Mouse (Mus musculus): ENCODE measurements around the gene Morc2a. TPM values are rescaled to one million over a fixed set of nuclear protein-coding genes. Genes with fewer than 3 reads are reported as not detected.

Morc2a gene
- total and polyA plus RNA-seq, 2 experiments from 2014 or later: 21.9 to 39.1 TPM

GRCm38 (mm10) chr11:3661964-3662363 lies 13.0 kb downstream of the Morc2a start:
- Histone ChIP-seq H3K36me3 (ENCODE audit: insufficient read depth, low read length) (peaks cover 15% of the 10 kb centered on the region; the same call in 1 of the 2 replicates), H3K9me3 (ENCODE audit: low read length) (no peaks in the 10 kb centered on the region), H3K4me2 (ENCODE audit: low read depth, low read length, poor library complexity, severe bottlenecking) (no peak overlapping the region), H3K27me3 (ENCODE audit: insufficient read depth, low read length) (no peaks in the 10 kb centered on the region), H3K4me1 (ENCODE audit: insufficient read depth, low read length) (no peaks in the 10 kb centered on the region), H3K4me3 (ENCODE audit: low read depth, low read length) (no peak overlapping the region), H3K9ac (replicated peaks; ENCODE audit: low read length, poor library complexity, severe bottlenecking) (no peak overlapping the region), H3K27ac (ENCODE audit: low read depth, low read length) (no peak overlapping the region)
- DNase-seq (ENCODE audit: low spot score) (no peak), ATAC-seq (ENCODE audit: low FRiP score) (no peak)
- whole genome bisulfite sequencing: 92% methylated on average over 2 of the region's 2 CpGs
- TF ChIP-seq CTCF (IDR thresholded peaks at IDR 0.05): no peak

- H3K36me3 ChIP-seq (ENCODE audit: insufficient read depth, low read length): peaks cover 46% of the 10 kb centered on the region
- 92% methylated on average over 3 of the region's 3 CpGs for WGBS
- no peak overlapping the region for H3K4me3 ChIP-seq (ENCODE audit: low read depth, low read length)
- no peaks in the 10 kb centered on the region for H3K4me1 ChIP-seq (ENCODE audit: insufficient read depth, low read length)
- TF ChIP-seq CTCF (IDR thresholded peaks at IDR 0.05): no peak
- no peaks in the 10 kb centered on the region for H3K27me3 ChIP-seq (ENCODE audit: insufficient read depth, low read length)
- no peaks in the 10 kb centered on the region for H3K9me3 ChIP-seq (ENCODE audit: low read length)
- H3K9ac ChIP-seq (replicated peaks; ENCODE audit: low read length, poor library complexity, severe bottlenecking): no peak overlapping the region
- DNase-seq (ENCODE audit: low spot score) (no peak), ATAC-seq (ENCODE audit: low FRiP score) (no peak)
- no peak overlapping the region for H3K4me2 ChIP-seq (ENCODE audit: low read depth, low read length, poor library complexity, severe bottlenecking)
- H3K27ac ChIP-seq (ENCODE audit: low read depth, low read length): no peak overlapping the region
These were observed 18.5 kb downstream of the Morc2a start for GRCm38 (mm10) chr11:3667506-3667905.

GRCm38 (mm10) chr11:3668768-3669167 lies 19.8 kb downstream of the Morc2a start:
- H3K4me1 ChIP-seq (ENCODE audit: insufficient read depth, low read length): no peaks in the 10 kb centered on the region
- no peaks in the 10 kb centered on the region for H3K27me3 ChIP-seq (ENCODE audit: insufficient read depth, low read length)
- DNase-seq (ENCODE audit: low spot score) (no peak), ATAC-seq (ENCODE audit: low FRiP score) (no peak)
- H3K4me2 ChIP-seq (ENCODE audit: low read depth, low read length, poor library complexity, severe bottlenecking): no peak overlapping the region
- no peak for TF ChIP-seq CTCF (IDR thresholded peaks at IDR 0.05)
- H3K9ac ChIP-seq (replicated peaks; ENCODE audit: low read length, poor library complexity, severe bottlenecking): no peak overlapping the region
- WGBS: 92% methylated on average over 2 of the region's 2 CpGs
- H3K27ac ChIP-seq (ENCODE audit: low read depth, low read length): no peak overlapping the region
- no peak overlapping the region for H3K4me3 ChIP-seq (ENCODE audit: low read depth, low read length)
- H3K36me3 ChIP-seq (ENCODE audit: insufficient read depth, low read length): peaks cover 50% of the 10 kb centered on the region
- H3K9me3 ChIP-seq (ENCODE audit: low read length): no peaks in the 10 kb centered on the region

GRCm38 (mm10) chr11:3669849-3670248 lies 20.9 kb downstream of the Morc2a start:
- no peaks in the 10 kb centered on the region for H3K4me1 ChIP-seq (ENCODE audit: insufficient read depth, low read length)
- TF ChIP-seq CTCF (IDR thresholded peaks at IDR 0.05): no peak
- H3K27ac ChIP-seq (ENCODE audit: low read depth, low read length): no peak overlapping the region
- H3K9me3 ChIP-seq (ENCODE audit: low read length): no peaks in the 10 kb centered on the region
- no peak overlapping the region for H3K4me2 ChIP-seq (ENCODE audit: low read depth, low read length, poor library complexity, severe bottlenecking)
- peaks cover 52% of the 10 kb centered on the region for H3K36me3 ChIP-seq (ENCODE audit: insufficient read depth, low read length)
- no peak for ATAC-seq (ENCODE audit: low FRiP score)
- no peak overlapping the region for H3K4me3 ChIP-seq (ENCODE audit: low read depth, low read length)
- no peaks in the 10 kb centered on the region for H3K27me3 ChIP-seq (ENCODE audit: insufficient read depth, low read length)
- no peak overlapping the region for H3K9ac ChIP-seq (replicated peaks; ENCODE audit: low read length, poor library complexity, severe bottlenecking)
- DNase-seq (ENCODE audit: low spot score): no peak

GRCm38 (mm10) chr11:3671000-3671628 lies 22.1 kb downstream of the Morc2a start:
- H3K4me3 ChIP-seq (ENCODE audit: low read depth, low read length): no peak overlapping the region
- ATAC-seq (ENCODE audit: low FRiP score): no peak
- H3K27me3 ChIP-seq (ENCODE audit: insufficient read depth, low read length): no peaks in the 10 kb centered on the region
- no peak overlapping the region for H3K9ac ChIP-seq (replicated peaks; ENCODE audit: low read length, poor library complexity, severe bottlenecking)
- no peaks in the 10 kb centered on the region for H3K4me1 ChIP-seq (ENCODE audit: insufficient read depth, low read length)
- H3K36me3 ChIP-seq (ENCODE audit: insufficient read depth, low read length): peaks cover 62% of the 10 kb centered on the region
- DNase-seq (ENCODE audit: low spot score): peak; percentile 19
- no peaks in the 10 kb centered on the region for H3K9me3 ChIP-seq (ENCODE audit: low read length)
- 97% methylated on average over 1 of the region's 1 CpGs for WGBS
- H3K27ac ChIP-seq (ENCODE audit: low read depth, low read length): no peak overlapping the region
- TF ChIP-seq CTCF (IDR thresholded peaks at IDR 0.05): no peak
- no peak overlapping the region for H3K4me2 ChIP-seq (ENCODE audit: low read depth, low read length, poor library complexity, severe bottlenecking)

GRCm38 (mm10) chr11:3674545-3674944 lies 25.6 kb downstream of the Morc2a start:
- DNase-seq (ENCODE audit: low spot score) (no peak), ATAC-seq (ENCODE audit: low FRiP score) (no peak)
- Histone ChIP-seq H3K9ac (replicated peaks; ENCODE audit: low read length, poor library complexity, severe bottlenecking) (no peak overlapping the region), H3K4me1 (ENCODE audit: insufficient read depth, low read length) (no peaks in the 10 kb centered on the region), H3K4me2 (ENCODE audit: low read depth, low read length, poor library complexity, severe bottlenecking) (no peak overlapping the region), H3K4me3 (ENCODE audit: low read depth, low read length) (no peak overlapping the region), H3K27me3 (ENCODE audit: insufficient read depth, low read length) (no peaks in the 10 kb centered on the region), H3K27ac (ENCODE audit: low read depth, low read length) (no peak overlapping the region), H3K36me3 (ENCODE audit: insufficient read depth, low read length) (peaks cover 74% of the 10 kb centered on the region), H3K9me3 (ENCODE audit: low read length) (no peaks in the 10 kb centered on the region)
- 91% methylated on average over 4 of the region's 4 CpGs for WGBS
- TF ChIP-seq CTCF (IDR thresholded peaks at IDR 0.05): no peak

All from midbrain, postnatal 0 days (tissue).